Comparison of ENCODE assay signal across 8 mouse cellular contexts in genomic region chr7:80092351-80093046, GRCm38 (mm10). TPM values are rescaled to one million over a fixed set of nuclear protein-coding genes. Genes with fewer than 3 reads are reported as not detected.
DNase-seq lines count a peak whose midpoint lies in the region; ATAC-seq and TF ChIP-seq lines count a peak whose summit lies in the region.

No protein-coding gene starts in this region.

- peak; percentile 41 for DNase-seq in limb, embryonic 14.5 days (ENCODE audit: low spot score)
- DNase-seq in limb, embryonic 10.5 days (ENCODE audit: low spot score), result no peak
- DNase-seq in adrenal gland, adult 2 months, result peak; percentile 85
- peak; percentile 71 for DNase-seq in kidney, postnatal 14 days
- DNase-seq in lung, postnatal 14 days, result peak; percentile 87

- H3K4me3 ChIP-seq in limb, embryonic 14.5 days (replicated peaks; ENCODE audit: low read length), result no peak overlapping the region
- no peak overlapping the region for H3K4me3 ChIP-seq in limb, embryonic 10.5 days

- no peak overlapping the region for H3K9ac ChIP-seq in limb, embryonic 14.5 days (ENCODE audit: low read depth, low read length, severe bottlenecking)

- no peak for TF ChIP-seq POLR2A in limb, embryonic 14.5 days (IDR thresholded peaks at IDR 0.05; ENCODE audit: borderline replicate concordance, extremely low read depth, insufficient read depth, insufficient read length)

- H3K9me3 ChIP-seq in limb, embryonic 14.5 days (ENCODE audit: control insufficient read depth, low read length), result no peaks in the 10 kb centered on the region
- no peaks in the 10 kb centered on the region for H3K9me3 ChIP-seq in limb, embryonic 10.5 days (replicated peaks)

- no peak for ATAC-seq in limb, embryonic 14.5 days (ENCODE audit: low FRiP score, low read depth)
- ATAC-seq in frontal cortex, adult (ENCODE audit: low TSS enrichment), result peak; percentile 58
- no peak for ATAC-seq in megakaryocyte-erythroid progenitor cell, adult 5-6 weeks (replicated peaks; ENCODE audit: low FRiP score, low TSS enrichment, poor library complexity, severe bottlenecking)
- no peak for ATAC-seq in CD4-positive, CD25-positive, alpha-beta regulatory T cell, adult 4 months

- H3K4me2 ChIP-seq in limb, embryonic 14.5 days (replicated peaks; ENCODE audit: low read depth, low read length, severe bottlenecking), result no peak overlapping the region

- H3K27ac ChIP-seq in limb, embryonic 14.5 days (replicated peaks; ENCODE audit: low read depth, low read length), result no peak overlapping the region
- no peak overlapping the region for H3K27ac ChIP-seq in limb, embryonic 10.5 days

- H3K36me3 ChIP-seq in limb, embryonic 14.5 days (ENCODE audit: control insufficient read depth, insufficient read depth, low read length), result peaks cover 90% of the 10 kb centered on the region
- H3K36me3 ChIP-seq in limb, embryonic 10.5 days, result peaks cover 100% of the 10 kb centered on the region

- H3K4me1 ChIP-seq in limb, embryonic 14.5 days (ENCODE audit: control insufficient read depth, insufficient read depth, low read length), result no peaks in the 10 kb centered on the region
- peaks cover 7% of the 10 kb centered on the region; the same call in 1 of the 2 replicates for H3K4me1 ChIP-seq in limb, embryonic 10.5 days

- WGBS in limb, embryonic 14.5 days, result 69% methylated on average over 9 of the region's 9 CpGs
- WGBS in limb, embryonic 10.5 days, result 92% methylated on average over 9 of the region's 9 CpGs

- no peaks in the 10 kb centered on the region for H3K27me3 ChIP-seq in limb, embryonic 14.5 days (ENCODE audit: control insufficient read depth, insufficient read depth, low read length)
- H3K27me3 ChIP-seq in limb, embryonic 10.5 days (ENCODE audit: low read depth, poor library complexity, severe bottlenecking), result no peaks in the 10 kb centered on the region

RNA-seq across cellular contexts. Expression of gene Idh2, which starts 22.7 kb away (rescaled TPM):
- polyA plus RNA-seq in limb, embryonic 14.5 days (2012; rRNA removed), result 457 and 501 TPM in 2 replicates
- polyA plus RNA-seq in limb, embryonic 14.5 days (2014; fragmentation: Nextera tagmentation; extraction: Ambion mirVana), result 580 and 595 TPM in 2 replicates
- 533 and 582 TPM in 2 replicates for polyA plus RNA-seq in limb, embryonic 10.5 days (2016; fragmentation: Nextera tagmentation; extraction: Ambion mirVana)
- 100 to 1,000 TPM in 1 of 2 experiments, 10 to 100 TPM in 1; 96.2 to 200 TPM for total RNA-seq in adrenal gland, adult 2 months (2021)
- 147 and 150 TPM in 2 replicates for polyA plus RNA-seq in adrenal gland, adult 2 months (2012; rRNA removed)
- total RNA-seq in megakaryocyte-erythroid progenitor cell, adult 5-6 weeks (2014; fragmentation: Nextera tagmentation), result 80.7 and 102 TPM in 2 replicates
- 117 and 132 TPM in 2 replicates for total RNA-seq in megakaryocyte-erythroid progenitor cell, adult 5-6 weeks (2017)
- polyA plus RNA-seq in CD4-positive, CD25-positive, alpha-beta regulatory T cell, adult 4 months (2017; shearing (Covaris generic)), result 10 to 100 TPM; 22.4 to 23.9 TPM
